Mouse (Mus musculus) c-Kit-positive CD71-negative TER-119-negative erythroid progenitor cells, embryonic 14.5 days (primary cell): Measurements from ENCODE around the gene Adam21.
A peak's percentile ranks its signal among the peaks of the same experiment; 100 is the strongest.
"Not testable (repeated sequence)": the region's sequence is repeated elsewhere in the genome, so short reads cannot be mapped to it uniquely, and the experiment has no call there.

ENCODE experiments used
- DNase-seq: peaks from one replicate; pipeline ENCODE4 v3.0.0-alpha.2; 2013; ENCODE audit warnings: low read depth

Gene Adam21

DNA sequence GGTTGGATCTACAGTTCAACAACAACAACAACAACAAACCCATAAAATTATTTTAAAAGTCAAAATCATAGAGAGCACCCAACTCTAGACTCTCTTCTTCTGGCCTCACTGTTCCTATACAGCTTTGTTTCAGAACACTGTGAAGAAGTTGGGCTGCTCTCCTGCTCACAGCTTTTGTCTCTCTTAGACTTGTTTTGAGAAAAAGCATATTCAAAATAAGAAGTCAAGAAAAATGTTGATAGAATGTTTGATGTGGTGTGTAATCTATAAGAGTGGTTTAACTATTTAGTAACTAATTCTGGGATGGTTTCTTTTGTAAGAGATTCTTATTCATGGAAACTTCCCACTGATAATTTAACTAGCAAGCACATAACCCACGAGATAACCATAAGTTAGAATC lies at the start of gene Adam21:
Adam21 (minus strand) TSS at position 101 of the 400 bp plus-strand sequence.
- no peak for DNase-seq

DNA sequence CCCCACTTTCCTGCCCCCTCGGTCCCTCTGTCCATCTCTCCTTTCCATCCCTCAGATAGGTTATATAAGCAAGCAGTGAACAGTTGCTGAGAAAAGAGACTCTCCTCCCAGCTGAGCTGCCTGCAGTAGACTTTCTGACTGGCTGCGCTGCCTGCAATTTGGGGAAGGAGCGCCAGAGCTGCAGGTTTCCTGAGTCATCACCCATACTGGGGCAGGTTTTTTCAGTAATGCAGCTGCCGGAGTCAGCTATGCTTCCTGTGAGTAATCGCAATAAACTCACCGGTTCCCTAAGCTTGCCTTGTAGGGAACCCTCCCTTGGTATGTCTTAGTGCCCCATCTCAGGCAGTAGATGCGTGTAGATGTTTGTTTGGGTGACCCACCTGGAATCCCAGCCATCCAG lies 48.7 kb upstream of the Adam21 start:
- DNase-seq, result no peak

GRCm38 (mm10) chr12:81615807-81616206 lies 47.5 kb upstream of the Adam21 start:
- DNase-seq, result no peak

DNA sequence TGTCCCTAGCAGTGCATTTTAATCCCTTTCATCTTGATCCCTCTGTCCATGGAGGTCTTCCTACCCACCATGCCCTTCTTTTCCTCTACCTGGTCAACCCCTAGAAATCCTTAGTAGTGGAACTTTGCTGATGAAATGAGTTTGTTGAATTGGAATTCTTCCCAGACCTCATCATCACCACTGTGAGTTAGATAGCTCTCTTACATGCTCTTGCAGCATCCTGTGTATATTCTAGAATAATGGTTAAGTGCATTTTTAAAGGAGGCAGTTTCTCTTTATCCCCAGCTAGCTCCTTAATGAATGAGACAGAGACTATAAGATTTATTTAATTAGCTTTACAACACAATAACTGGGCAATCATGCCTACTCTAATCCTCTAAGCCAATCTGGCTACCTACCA lies 41.2 kb upstream of the Adam21 start:
- DNase-seq, result no peak

DNA sequence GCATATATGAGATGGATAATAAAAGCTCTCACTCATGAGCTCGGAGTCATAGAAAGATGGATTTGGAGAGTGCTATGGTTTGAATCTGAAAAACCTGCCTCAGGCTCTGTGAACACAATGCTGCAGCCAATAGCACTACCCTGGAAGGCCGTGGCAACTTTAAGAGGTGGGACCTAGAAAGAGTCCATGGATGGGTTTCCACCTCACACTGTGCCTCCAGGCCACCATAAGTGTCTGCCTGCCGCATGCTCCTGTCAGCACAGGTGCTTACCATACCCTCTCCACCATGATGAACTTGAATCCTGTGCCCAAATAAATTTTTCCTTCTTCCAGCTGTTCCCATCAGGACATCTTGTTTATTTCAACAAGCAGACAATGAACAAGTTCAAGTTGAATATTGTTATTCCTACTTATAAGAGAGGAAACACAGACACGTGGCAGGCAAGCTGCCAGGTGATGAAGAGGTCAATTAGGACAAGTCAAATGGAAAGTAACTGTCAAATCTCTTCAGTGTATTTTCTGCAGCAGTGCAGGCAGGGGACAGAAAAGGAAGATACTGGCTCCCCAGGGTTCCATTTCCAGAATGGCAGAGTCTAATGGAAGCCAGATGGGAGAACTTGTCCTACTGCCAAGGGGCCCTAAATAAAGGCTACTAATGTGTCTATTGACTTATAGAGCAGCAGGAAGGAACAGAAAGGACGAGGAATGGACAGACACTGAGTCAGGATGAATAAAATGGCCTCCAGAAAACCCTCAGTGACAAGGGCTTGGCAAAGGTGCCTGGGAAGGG lies 36.9 kb upstream of the Adam21 start:
- DNase-seq, result no peak

GRCm38 (mm10) chr12:81596547-81597262 lies 28.4 kb upstream of the Adam21 start:
- no peak for DNase-seq

- DNase-seq, result peak; percentile 94
Measured at GRCm38 (mm10) chr12:81594902-81595671, 26.8 kb upstream of the Adam21 start, which contains the start of gene Med6. Gene Med6, minus strand, starts transcription at chr12:81595008.

DNA sequence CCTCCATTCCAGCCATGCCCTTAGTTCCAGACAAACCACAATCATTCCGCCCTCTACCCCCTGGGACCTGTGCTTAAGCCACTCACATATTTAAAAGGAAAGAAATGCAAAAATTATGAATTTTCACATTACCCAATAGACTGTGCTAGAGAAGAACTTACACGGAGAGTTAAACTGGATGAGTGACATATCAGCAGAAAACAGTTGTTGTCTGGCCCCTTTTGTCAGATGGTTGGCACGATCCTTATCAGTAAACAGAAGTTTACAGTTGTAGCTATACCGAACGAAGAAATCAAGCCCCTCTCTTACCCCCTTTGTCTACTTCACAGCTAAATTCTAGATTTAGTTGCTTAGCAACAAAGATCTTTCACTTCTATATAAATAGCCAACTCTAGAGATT lies 343 bp downstream of the Adam21 start:
- DNase-seq, result no peak

DNA sequence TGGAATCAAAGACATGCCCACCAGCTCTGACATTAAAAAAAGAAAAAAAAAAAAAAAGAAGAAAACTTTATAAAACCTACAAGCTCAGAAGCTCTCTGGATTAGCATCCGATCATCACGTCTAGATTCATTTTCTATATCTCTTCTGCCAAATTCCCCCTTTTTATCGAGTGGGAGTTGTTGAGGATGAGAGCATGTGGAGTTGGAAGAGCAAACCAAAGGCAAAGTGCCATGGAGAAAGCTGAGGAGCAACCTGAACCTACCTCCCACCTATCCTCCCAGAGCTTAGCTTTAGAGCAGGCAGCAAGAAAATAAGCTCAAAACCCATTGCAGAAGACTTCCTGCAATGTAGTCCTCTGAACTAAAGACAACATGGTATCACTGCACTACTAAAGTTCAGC lies 4.1 kb downstream of the Adam21 start:
- no peak for DNase-seq

DNA sequence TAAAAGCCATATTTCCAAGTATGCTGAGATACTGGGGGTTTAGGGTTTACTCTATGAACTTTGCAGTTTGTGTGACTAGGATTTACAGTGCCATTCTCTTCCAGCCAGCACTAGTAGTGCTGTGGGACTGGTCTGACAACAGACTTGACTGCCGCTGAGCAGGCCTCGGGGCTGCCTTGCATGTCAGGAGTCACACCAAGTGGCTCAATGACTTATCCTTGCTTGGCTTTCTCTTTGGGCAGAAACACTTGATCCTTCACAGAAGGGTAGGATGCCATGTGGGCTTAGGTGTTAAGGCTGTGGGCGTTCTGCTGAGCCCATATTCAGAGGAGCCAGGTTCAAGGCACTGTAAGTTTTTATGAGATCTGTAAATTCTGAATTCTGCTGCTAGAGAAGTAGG lies 19.0 kb downstream of the Adam21 start:
- DNase-seq, result no peak

DNA sequence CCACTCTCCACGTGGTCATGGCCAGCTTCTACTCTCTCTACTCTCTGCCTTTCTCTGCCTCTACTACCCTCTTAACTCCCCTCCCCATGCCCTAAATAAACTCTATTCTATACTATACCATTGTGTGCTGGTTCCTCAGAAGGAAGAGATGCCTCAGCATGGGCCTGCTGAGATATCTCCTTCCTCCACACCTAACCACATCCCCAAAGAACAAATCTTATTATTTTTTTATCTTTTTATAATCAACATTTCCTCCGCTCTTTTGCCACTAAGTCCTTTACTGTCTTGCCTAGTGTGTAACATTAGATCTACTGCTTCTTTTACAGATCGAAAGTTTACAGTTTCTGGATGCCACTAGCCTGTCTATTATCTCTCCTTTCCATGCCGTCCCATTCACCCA lies 21.1 kb downstream of the Adam21 start:
- no peak for DNase-seq

GRCm38 (mm10) chr12:81533029-81533419 lies 35.2 kb downstream of the Adam21 start:
- DNase-seq, result no peak

DNA sequence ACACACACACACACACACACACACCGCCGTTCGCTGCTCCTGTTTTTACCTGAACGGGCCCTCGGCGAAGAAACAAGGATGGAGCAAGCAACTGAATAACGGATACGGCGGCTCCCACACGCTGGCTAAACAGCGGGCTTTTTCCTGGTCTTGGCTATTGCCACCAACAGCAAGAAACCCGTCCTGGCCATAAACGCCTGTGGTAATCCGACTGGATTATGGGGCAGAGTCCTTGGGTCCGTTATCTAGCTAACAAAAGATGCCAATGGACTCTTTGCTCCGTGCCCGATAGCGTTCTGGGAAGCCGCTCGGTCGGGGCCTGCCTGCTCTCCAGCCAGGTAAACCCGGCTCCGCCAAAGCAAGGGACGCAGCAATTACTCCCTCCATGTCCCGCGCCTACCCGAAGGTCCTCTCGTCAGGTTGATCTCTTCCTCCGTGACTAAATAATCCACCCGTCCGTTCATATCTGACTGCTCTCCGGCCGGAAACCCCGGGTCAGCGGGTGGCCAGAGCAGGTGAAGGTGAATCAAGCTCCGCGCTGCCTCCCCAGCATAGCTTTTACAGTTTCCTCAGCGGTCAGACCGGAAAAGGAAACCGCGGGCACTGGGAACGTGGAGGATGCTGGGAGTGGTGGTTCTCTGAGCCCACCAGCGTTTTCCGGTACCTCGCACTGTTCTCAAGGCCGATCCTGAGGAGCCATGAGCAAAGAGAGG lies 35.8 kb downstream of the Adam21 start, which contains the start of the genes Gm20498 and Synj2bp:
Gm20498 (minus strand) TSS at position 590 of the 713 bp plus-strand sequence.
Synj2bp (minus strand) TSS at position 596 of the 713 bp plus-strand sequence.
- peak; percentile 65 for DNase-seq

GRCm38 (mm10) chr12:81530587-81530986 lies 37.7 kb downstream of the Adam21 start:
- not testable (repeated sequence) for DNase-seq
